Mouse (Mus musculus) urinary bladder, postnatal 0 days (tissue): ENCODE results near the gene Vmn1r225. TPM values are rescaled to one million over a fixed set of nuclear protein-coding genes. Genes with fewer than 3 reads are reported as not detected.

Experiments used
- polyA plus RNA-seq: library from polyadenylated mRNA; unstranded; fragments of >200 nt; fragmentation: Nextera tagmentation; extraction: Ambion mirVana; gene quantifications from 2 replicates; pipeline ENCODE4 v1.2.1, GENCODE M21; 2015

Gene Vmn1r225
- polyA plus RNA-seq, result not detected in 2 replicates

GRCm38 (mm10) chr17:20497858-20498257, at the start of gene Vmn1r225:
Gene Vmn1r225, plus strand, starts transcription at chr17:20498158.

GRCm38 (mm10) chr17:20481231-20481630, 16.7 kb upstream of the Vmn1r225 start, which contains the start of gene Vmn2r108:
Gene Vmn2r108, minus strand, starts transcription at chr17:20481331.

Other genes starting within 250 kb of the Vmn1r225 start
- not detected in 2 replicates for gene Vmn2r106, start 212.6 kb upstream of the Vmn1r225 start, polyA plus RNA-seq
- not detected in 2 replicates for gene Vmn2r107, start 152.9 kb upstream of the Vmn1r225 start, polyA plus RNA-seq
- gene Vmn1r224, start 84.0 kb upstream of the Vmn1r225 start, polyA plus RNA-seq, result not detected in 2 replicates
- gene Vmn2r108, start 16.8 kb upstream of the Vmn1r225 start, polyA plus RNA-seq, result not detected in 2 replicates
- not detected in 2 replicates for gene Vmn2r109, start 66.6 kb downstream of the Vmn1r225 start, polyA plus RNA-seq
- gene Vmn2r110, start 98.3 kb downstream of the Vmn1r225 start, polyA plus RNA-seq, result 0.01 TPM in 1 of 2 replicates, not detected in the other
- not detected in 2 replicates for gene Fpr-rs3, start 126.7 kb downstream of the Vmn1r225 start, polyA plus RNA-seq
- not detected in 2 replicates for gene Vmn1r226, start 184.7 kb downstream of the Vmn1r225 start, polyA plus RNA-seq
- gene Vmn1r227, start 231.7 kb downstream of the Vmn1r225 start, polyA plus RNA-seq, result not detected in 2 replicates